Mouse (Mus musculus) testis, adult 2 months (tissue): ENCODE data around the gene Krcc1. TPM values are rescaled to one million over a fixed set of nuclear protein-coding genes. Genes with fewer than 3 reads are reported as not detected.

ENCODE experiments used
- H3K27ac ChIP-seq: fragments of 200-500 bp; 2 replicates; pipeline ENCODE4 v1.5.1; 2012; ENCODE audit warnings: low read depth, low read length; ENCODE audit not compliant: control insufficient read depth, insufficient read depth
- H3K27me3 ChIP-seq: fragments of 200-500 bp; 2 replicates; pipeline ENCODE4 v1.6.1; 2012; ENCODE audit warnings: mild to moderate bottlenecking, low read length, moderate library complexity; ENCODE audit not compliant: control insufficient read depth, insufficient read depth
- H3K36me3 ChIP-seq: fragments of 200-500 bp; 2 replicates; pipeline ENCODE4 v1.6.1; 2012; ENCODE audit warnings: mild to moderate bottlenecking, low read length; ENCODE audit not compliant: control insufficient read depth, insufficient read depth
- H3K4me1 ChIP-seq: fragments of 200-500 bp; 2 replicates; pipeline ENCODE4 v1.6.1; 2012; ENCODE audit warnings: low read length; ENCODE audit not compliant: control insufficient read depth, insufficient read depth
- H3K4me3 ChIP-seq: fragments of 200-500 bp; 2 replicates; pipeline ENCODE4 v1.5.1; 2012; ENCODE audit warnings: low read depth, mild to moderate bottlenecking, low read length, moderate library complexity, mixed read lengths; ENCODE audit not compliant: control insufficient read depth
- CTCF ChIP-seq: fragments of 200-500 bp; IDR thresholded peaks from 2 replicates; pipeline ENCODE4 v1.5.1; 2012; ENCODE audit warnings: low read depth, mild to moderate bottlenecking, inconsistent platforms, low read length, moderate library complexity; ENCODE audit not compliant: control insufficient read depth, insufficient read depth, insufficient replicate concordance
- POLR2A ChIP-seq: fragments of 200-500 bp; IDR thresholded peaks from 2 replicates; pipeline ENCODE4 v1.6.1; 2012; ENCODE audit warnings: low read depth, mild to moderate bottlenecking, inconsistent platforms, low read length, moderate library complexity; ENCODE audit not compliant: control insufficient read depth
- polyA plus RNA-seq: library from polyadenylated mRNA; depleted of rRNA; stranded (reverse); fragments of >200 nt; gene quantifications from 2 replicates; pipeline ENCODE4 v1.2.3, GENCODE M21; 2012

The Krcc1 gene
- polyA plus RNA-seq, 1 experiment: 24.4 TPM

DNA sequence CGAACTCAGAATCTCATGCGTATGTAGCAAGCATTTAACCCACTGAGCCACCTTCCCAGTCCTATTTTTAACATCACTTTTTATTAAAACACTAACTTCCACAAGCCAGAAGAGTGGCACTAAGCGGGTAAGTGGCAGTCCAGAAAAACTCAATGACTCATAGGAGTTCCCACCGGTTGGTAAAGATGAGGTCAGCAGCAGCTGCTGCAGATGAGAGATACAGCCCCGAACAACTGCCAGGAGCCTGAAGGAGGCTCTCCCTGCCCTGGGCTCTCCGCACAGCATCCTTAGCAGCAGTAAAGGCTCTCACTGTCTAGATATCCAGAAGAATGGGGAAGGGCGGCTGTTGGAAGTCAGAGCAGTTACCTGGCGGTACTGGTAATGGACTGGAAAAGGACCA lies 20.5 kb upstream of the Krcc1 start:
- Histone ChIP-seq H3K27me3 (no peaks in the 10 kb centered on the region), H3K4me1 (no peaks in the 10 kb centered on the region), H3K27ac (no peak overlapping the region), H3K36me3 (no peaks in the 10 kb centered on the region), H3K4me3 (no peak overlapping the region)
- TF ChIP-seq CTCF (no peak), POLR2A (no peak)

DNA sequence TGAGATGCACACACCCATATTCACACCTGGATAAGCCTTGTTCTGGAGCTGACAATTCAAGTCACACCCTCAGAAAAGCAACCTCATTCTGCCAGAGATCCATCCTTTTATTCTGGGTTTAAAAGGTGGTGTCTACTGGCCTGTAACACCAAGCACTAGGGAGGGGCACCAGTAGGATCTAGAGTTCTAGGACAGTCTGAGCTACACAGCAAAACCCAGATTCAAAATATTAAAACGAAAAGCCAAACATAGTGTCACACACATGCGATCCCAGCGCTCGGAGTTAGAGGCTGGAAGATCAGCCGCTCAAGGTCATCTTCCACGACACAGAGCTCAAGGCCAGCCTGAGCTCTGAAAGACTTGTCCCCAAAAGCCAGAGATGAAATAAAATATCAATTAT lies 17.0 kb upstream of the Krcc1 start:
- Histone ChIP-seq H3K36me3 (no peaks in the 10 kb centered on the region), H3K27ac (no peak overlapping the region), H3K4me1 (no peaks in the 10 kb centered on the region), H3K4me3 (no peak overlapping the region), H3K27me3 (no peaks in the 10 kb centered on the region)
- no peak for TF ChIP-seq POLR2A
- no peak for TF ChIP-seq CTCF

- no peak overlapping the region for H3K27ac ChIP-seq
- H3K4me1 ChIP-seq: no peaks in the 10 kb centered on the region
- H3K27me3 ChIP-seq: no peaks in the 10 kb centered on the region
- no peaks in the 10 kb centered on the region for H3K36me3 ChIP-seq
- no peak overlapping the region for H3K4me3 ChIP-seq
- TF ChIP-seq CTCF (no peak), POLR2A (no peak)
Observed at GRCm38 (mm10) chr6:71256166-71256565, 15.3 kb upstream of the Krcc1 start.

DNA sequence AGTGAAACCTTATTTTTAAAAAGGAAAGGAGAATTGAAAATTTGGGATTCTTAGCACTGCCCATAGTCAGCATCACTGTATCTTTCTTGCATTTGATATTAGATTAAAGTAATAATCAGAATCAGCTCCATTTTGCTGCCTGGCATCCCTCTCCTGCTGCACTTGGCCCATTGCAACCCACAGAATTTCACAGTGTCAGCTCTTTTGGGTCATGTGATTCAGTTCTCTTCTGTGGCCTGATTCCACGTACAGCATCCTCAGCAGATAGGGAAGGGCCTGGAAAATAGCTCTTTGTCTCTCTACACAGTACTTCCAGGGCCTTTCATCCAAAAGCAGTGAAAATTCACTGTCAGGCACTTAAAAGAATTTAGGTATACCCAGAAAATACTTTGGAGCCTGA lies 14.1 kb upstream of the Krcc1 start:
- no peaks in the 10 kb centered on the region for H3K36me3 ChIP-seq
- H3K4me3 ChIP-seq: no peak overlapping the region
- H3K27ac ChIP-seq: no peak overlapping the region
- no peaks in the 10 kb centered on the region for H3K4me1 ChIP-seq
- no peaks in the 10 kb centered on the region for H3K27me3 ChIP-seq
- no peak for TF ChIP-seq CTCF
- TF ChIP-seq POLR2A: no peak

- TF ChIP-seq POLR2A: no peak
- TF ChIP-seq CTCF: no peak
- Histone ChIP-seq H3K4me3 (no peak overlapping the region), H3K4me1 (no peaks in the 10 kb centered on the region), H3K36me3 (no peaks in the 10 kb centered on the region), H3K27ac (no peak overlapping the region), H3K27me3 (no peaks in the 10 kb centered on the region)
Observed at GRCm38 (mm10) chr6:71258562-71258961, 12.9 kb upstream of the Krcc1 start.

DNA sequence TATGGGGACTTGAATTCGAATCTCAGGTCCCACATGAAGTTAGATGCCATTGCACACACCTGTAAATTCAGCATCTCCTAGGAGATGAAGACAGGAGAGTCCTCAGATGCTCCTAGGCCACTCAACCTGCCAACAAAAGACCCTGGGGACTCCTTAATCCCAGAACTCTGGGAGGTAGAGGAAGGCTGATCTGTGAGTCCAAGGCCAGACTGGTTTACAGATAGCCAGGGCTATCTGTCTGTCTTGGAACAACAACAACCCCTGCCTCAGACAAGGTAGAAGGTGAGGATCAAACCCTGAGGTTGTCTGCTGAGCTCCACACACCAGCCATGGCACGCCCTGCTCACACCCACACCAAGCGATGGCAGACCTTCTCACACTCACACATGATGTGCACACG lies 12.3 kb upstream of the Krcc1 start:
- no peaks in the 10 kb centered on the region for H3K36me3 ChIP-seq
- H3K27me3 ChIP-seq: no peaks in the 10 kb centered on the region
- H3K27ac ChIP-seq: no peak overlapping the region
- no peak overlapping the region for H3K4me3 ChIP-seq
- TF ChIP-seq CTCF (no peak), POLR2A (no peak)
- no peaks in the 10 kb centered on the region for H3K4me1 ChIP-seq

GRCm38 (mm10) chr6:71260051-71260640 lies 11.3 kb upstream of the Krcc1 start:
- no peak for TF ChIP-seq CTCF
- no peak for TF ChIP-seq POLR2A
- Histone ChIP-seq H3K4me1 (no peaks in the 10 kb centered on the region), H3K27ac (no peak overlapping the region), H3K27me3 (no peaks in the 10 kb centered on the region), H3K36me3 (no peaks in the 10 kb centered on the region), H3K4me3 (no peak overlapping the region)

DNA sequence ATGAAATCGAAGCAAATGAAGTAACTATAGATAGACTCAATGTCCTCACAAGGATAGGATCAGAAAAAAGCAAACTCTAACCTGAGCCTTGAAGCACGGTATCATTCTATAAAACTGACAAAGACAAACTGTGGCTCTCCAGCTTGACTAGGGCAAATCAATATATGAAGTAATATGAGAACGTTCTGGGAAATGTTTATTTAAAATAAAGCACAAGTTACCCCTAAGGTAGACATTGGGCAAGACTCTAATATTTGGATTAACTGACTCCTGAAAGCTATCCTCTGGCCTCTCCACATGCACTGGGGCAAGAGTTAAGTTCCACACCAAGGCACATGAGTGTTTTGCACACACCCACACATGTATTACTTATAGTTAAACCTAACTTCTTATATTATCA lies 10.4 kb upstream of the Krcc1 start:
- Histone ChIP-seq H3K36me3 (no peaks in the 10 kb centered on the region), H3K4me1 (no peaks in the 10 kb centered on the region), H3K27ac (no peak overlapping the region), H3K4me3 (no peak overlapping the region), H3K27me3 (no peaks in the 10 kb centered on the region)
- TF ChIP-seq POLR2A (no peak), CTCF (no peak)
